In the genomic region with DNA sequence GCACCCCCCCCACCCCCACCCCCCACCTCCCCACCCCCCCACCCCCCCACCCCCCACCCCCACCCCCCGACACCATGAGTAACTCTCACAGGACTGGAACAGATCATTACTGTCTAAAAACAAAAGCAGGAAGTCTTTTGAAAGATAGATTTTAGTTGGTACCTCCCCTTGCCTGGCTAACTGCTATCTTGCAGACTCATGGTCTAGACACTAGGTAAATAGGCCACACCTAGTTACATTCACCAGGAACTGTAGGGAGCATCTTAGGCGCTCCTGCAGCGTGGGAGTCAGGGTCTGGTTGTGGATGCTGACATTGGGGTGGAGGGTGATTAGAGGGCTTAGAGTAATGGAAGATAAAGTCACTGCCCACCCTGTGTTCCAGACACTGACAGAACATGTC, we compare ENCODE assay signal across 17 mouse cellular contexts.
DNase-seq lines count a peak whose midpoint lies in the region; ATAC-seq and TF ChIP-seq lines count a peak whose summit lies in the region.
"Had no signal": no experiment of that assay in that cellular context is flagged by ENCODE, and none has a peak within 500 bp of the region (broad histone marks: within the 10 kb centered on the region; RNA-seq: fewer than 3 reads in every experiment).

No protein-coding gene starts in this region.

- ATAC-seq in CD4-positive, CD25-positive, alpha-beta regulatory T cell, adult 4 months, result peak; percentile 70
- ATAC-seq in megakaryocyte progenitor cell, adult 5-6 weeks (replicated peaks; ENCODE audit: poor library complexity), result peak; percentile 76
- no peak for ATAC-seq in forebrain, embryonic 11.5 days (replicated peaks; ENCODE audit: low FRiP score)
- no peak for ATAC-seq in hindbrain, embryonic 16.5 days

- no peak for TF ChIP-seq CTCF in layer of hippocampus, adult 2 months (conservative IDR thresholded peaks at IDR 0.05)

- no peak overlapping the region for H3K4me2 ChIP-seq in forebrain, embryonic 11.5 days (ENCODE audit: low read depth, low read length, severe bottlenecking)
- H3K4me2 ChIP-seq in hindbrain, embryonic 16.5 days (ENCODE audit: low read length), result no peak overlapping the region
- H3K4me2 ChIP-seq: heart, embryonic 12.5 days; hindbrain, embryonic 15.5 days had no signal

- H3K9me3 ChIP-seq in forebrain, embryonic 11.5 days (ENCODE audit: control insufficient read depth, low read length), result no peaks in the 10 kb centered on the region
- H3K9me3 ChIP-seq in hindbrain, embryonic 16.5 days (ENCODE audit: control insufficient read depth, low read length), result no peaks in the 10 kb centered on the region
- H3K9me3 ChIP-seq: heart, embryonic 12.5 days; hindbrain, embryonic 10.5 days; hindbrain, embryonic 15.5 days had no signal

- DNase-seq in layer of hippocampus, adult 2 months (ENCODE audit: low spot score in 2 of 2), result no peak
- no peak for DNase-seq in layer of hippocampus, adult 9-11 months
- peak; percentile 29 for DNase-seq in induced T-regulatory cell, adult 2 months (ENCODE audit: low read depth)
- DNase-seq in B cell, adult 2 months, result no peak
- no peak for DNase-seq in forebrain, embryonic 11.5 days (ENCODE audit: low spot score)
- DNase-seq: adrenal gland, postnatal 14 days; cerebellum, adult 11-12 months; cerebellum, adult 9-10 months; cerebellum, postnatal 25 days; gastrocnemius, adult 2 months; gastrocnemius, postnatal 25 days had no signal

- H3K9ac ChIP-seq in forebrain, embryonic 11.5 days (ENCODE audit: low read length), result no peak overlapping the region
- H3K9ac ChIP-seq in hindbrain, embryonic 16.5 days (ENCODE audit: low read depth, low read length), result no peak overlapping the region
- H3K9ac ChIP-seq: heart, embryonic 12.5 days; hindbrain, embryonic 15.5 days had no signal

- H3K27me3 ChIP-seq in forebrain, embryonic 11.5 days (ENCODE audit: control insufficient read depth, insufficient read depth, low read length), result no peaks in the 10 kb centered on the region
- no peaks in the 10 kb centered on the region for H3K27me3 ChIP-seq in hindbrain, embryonic 16.5 days (replicated peaks; ENCODE audit: control insufficient read depth, insufficient read depth, low read length)
- H3K27me3 ChIP-seq: heart, embryonic 12.5 days; hindbrain, embryonic 15.5 days had no signal

- H3K27ac ChIP-seq in layer of hippocampus, adult 2 months, result peak overlapping the region; percentile 73
- H3K27ac ChIP-seq in forebrain, embryonic 11.5 days (ENCODE audit: low read depth, low read length), result no peak overlapping the region
- H3K27ac ChIP-seq in hindbrain, embryonic 16.5 days (ENCODE audit: low read depth, low read length), result no peak overlapping the region
- H3K27ac ChIP-seq: gastrocnemius, adult 2 months; hindbrain, embryonic 10.5 days; hindbrain, embryonic 15.5 days had no signal

- no peaks in the 10 kb centered on the region for H3K36me3 ChIP-seq in forebrain, embryonic 11.5 days (ENCODE audit: control insufficient read depth, insufficient read depth, low read length)
- H3K36me3 ChIP-seq in hindbrain, embryonic 16.5 days (ENCODE audit: control insufficient read depth, insufficient read depth, low read length), result no peaks in the 10 kb centered on the region
- H3K36me3 ChIP-seq: heart, embryonic 12.5 days; hindbrain, embryonic 10.5 days; hindbrain, embryonic 15.5 days had no signal

- WGBS in forebrain, embryonic 11.5 days, result 83% methylated on average over 3 of the region's 3 CpGs
- 83% methylated on average over 3 of the region's 3 CpGs for WGBS in hindbrain, embryonic 16.5 days

- no peaks in the 10 kb centered on the region for H3K4me1 ChIP-seq in forebrain, embryonic 11.5 days (replicated peaks; ENCODE audit: control insufficient read depth, insufficient read depth, low read length)
- H3K4me1 ChIP-seq in hindbrain, embryonic 16.5 days (ENCODE audit: control insufficient read depth, insufficient read depth, low read depth, low read length), result no peaks in the 10 kb centered on the region

- H3K4me3 ChIP-seq in layer of hippocampus, adult 2 months, result no peak overlapping the region
- H3K4me3 ChIP-seq in forebrain, embryonic 11.5 days (ENCODE audit: low read depth, low read length), result no peak overlapping the region
- H3K4me3 ChIP-seq in hindbrain, embryonic 16.5 days (ENCODE audit: low read length), result no peak overlapping the region
- H3K4me3 ChIP-seq: gastrocnemius, adult 2 months; heart, embryonic 12.5 days; hindbrain, embryonic 10.5 days; hindbrain, embryonic 15.5 days had no signal

Comparison
In these comparisons a context has a peak if more than half of its experiments do, and no peak if none do; other contexts are left out.
1. ATAC-seq: peak in CD4-positive, CD25-positive, alpha-beta regulatory T cell, adult 4 months (single experiment) and megakaryocyte progenitor cell, adult 5-6 weeks (single experiment); none in forebrain, embryonic 11.5 days (single experiment) and hindbrain, embryonic 16.5 days (single experiment).